Mouse (Mus musculus) heart, embryonic 16.5 days (tissue): ENCODE data around the gene 4930524B15Rik. TPM values are rescaled to one million over a fixed set of nuclear protein-coding genes. Genes with fewer than 3 reads are reported as not detected.
A peak's percentile ranks its signal among the peaks of the same experiment; 100 is the strongest.
"Not testable (repeated sequence)": the region's sequence is repeated elsewhere in the genome, so short reads cannot be mapped to it uniquely, and the experiment has no call there.

Source experiments
- ATAC-seq: fragments of 200-750 bp; cut with Nextera tagmentation; replicated peaks from 2 replicates; pipeline ENCODE4 v1.8.0; 2017; ENCODE audit warnings: moderate number of reproducible peaks; ENCODE audit not compliant: insufficient read depth, low FRiP score; ENCODE audit errors: extremely low read depth
- H3K27ac ChIP-seq: fragments of 300-500 bp; sonication (generic); 2 replicates; pipeline ENCODE4 v1.5.1; 2014; ENCODE audit warnings: mild to moderate bottlenecking, low read length, control low read depth, moderate library complexity
- H3K27me3 ChIP-seq: fragments of 300-500 bp; sonication (generic); 2 replicates; pipeline ENCODE4 v1.6.1; 2014; ENCODE audit warnings: low read length, mixed read lengths; ENCODE audit not compliant: control insufficient read depth, insufficient read depth
- H3K36me3 ChIP-seq: fragments of 300-500 bp; sonication (generic); 2 replicates; pipeline ENCODE4 v1.6.1; 2014; ENCODE audit not compliant: control insufficient read depth, insufficient read depth
- H3K4me1 ChIP-seq: fragments of 300-500 bp; sonication (generic); 2 replicates; pipeline ENCODE4 v1.6.1; 2014; ENCODE audit warnings: low read length, mixed read lengths; ENCODE audit not compliant: control insufficient read depth, insufficient read depth
- H3K4me2 ChIP-seq: fragments of 300-500 bp; sonication (generic); 2 replicates; pipeline ENCODE4 v1.6.1; 2014; ENCODE audit warnings: low read depth, mild to moderate bottlenecking, control low read depth, low read length
- H3K4me3 ChIP-seq: fragments of 300-500 bp; sonication (generic); 2 replicates; pipeline ENCODE4 v1.5.1; 2014; ENCODE audit warnings: mild to moderate bottlenecking, control low read depth, low read length
- H3K9ac ChIP-seq: fragments of 300-500 bp; sonication (generic); 2 replicates; pipeline ENCODE4 v1.6.1; 2014; ENCODE audit warnings: low read length, control low read depth
- H3K9me3 ChIP-seq: fragments of 300-500 bp; sonication (generic); replicated peaks from 2 replicates; pipeline ENCODE4 v1.6.1; 2016; ENCODE audit warnings: low read length; ENCODE audit not compliant: control insufficient read depth
- WGBS: fragments of 180-500 bp; shearing (Covaris S2); extraction: QIAGEN DNeasy Blood & Tissue Kit; methylation state at CpG from one replicate; pipeline ENCODE4 v1.1.7; 2014; 5-methylcytosine and 5-hydroxymethylcytosine counted together
- polyA plus RNA-seq: library from polyadenylated mRNA; unstranded; fragments of >200 nt; fragmentation: Nextera tagmentation; extraction: Ambion mirVana; gene quantifications from 2 replicates; pipeline ENCODE4 v1.2.1, GENCODE M21; 2015

Gene 4930524B15Rik
- polyA plus RNA-seq, 1 experiment from 2014 or later = not detected

DNA sequence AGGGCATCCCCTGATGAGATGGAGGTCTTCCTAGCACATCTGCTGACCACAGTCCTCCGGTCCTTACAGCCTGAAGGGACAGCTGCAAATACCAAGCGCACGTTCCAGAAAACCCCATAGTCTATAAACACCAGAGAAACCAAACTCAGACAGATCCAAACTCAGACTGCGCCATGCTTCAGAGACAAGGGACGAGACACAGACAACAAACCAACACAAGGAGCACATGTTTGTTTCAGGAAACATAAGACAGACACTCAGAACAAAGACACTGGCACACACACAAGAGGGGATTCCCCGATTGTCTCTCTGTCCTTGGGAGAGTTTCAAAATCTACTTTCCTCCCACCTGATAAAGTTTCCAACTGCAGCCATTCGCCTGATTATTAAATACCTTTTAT lies 16.4 kb downstream of the 4930524B15Rik start:
- no peak overlapping the region for H3K4me2 ChIP-seq
- H3K4me3 ChIP-seq = no peak overlapping the region
- peaks cover 8% of the 10 kb centered on the region for H3K9me3 ChIP-seq
- 79% methylated on average over 7 of the region's 7 CpGs for WGBS
- H3K27me3 ChIP-seq = no peaks in the 10 kb centered on the region
- no peaks in the 10 kb centered on the region for H3K36me3 ChIP-seq
- H3K9ac ChIP-seq = no peak overlapping the region
- no peak overlapping the region for H3K27ac ChIP-seq
- no peak for ATAC-seq
- H3K4me1 ChIP-seq = no peaks in the 10 kb centered on the region; the same call in 1 of the 2 replicates

DNA sequence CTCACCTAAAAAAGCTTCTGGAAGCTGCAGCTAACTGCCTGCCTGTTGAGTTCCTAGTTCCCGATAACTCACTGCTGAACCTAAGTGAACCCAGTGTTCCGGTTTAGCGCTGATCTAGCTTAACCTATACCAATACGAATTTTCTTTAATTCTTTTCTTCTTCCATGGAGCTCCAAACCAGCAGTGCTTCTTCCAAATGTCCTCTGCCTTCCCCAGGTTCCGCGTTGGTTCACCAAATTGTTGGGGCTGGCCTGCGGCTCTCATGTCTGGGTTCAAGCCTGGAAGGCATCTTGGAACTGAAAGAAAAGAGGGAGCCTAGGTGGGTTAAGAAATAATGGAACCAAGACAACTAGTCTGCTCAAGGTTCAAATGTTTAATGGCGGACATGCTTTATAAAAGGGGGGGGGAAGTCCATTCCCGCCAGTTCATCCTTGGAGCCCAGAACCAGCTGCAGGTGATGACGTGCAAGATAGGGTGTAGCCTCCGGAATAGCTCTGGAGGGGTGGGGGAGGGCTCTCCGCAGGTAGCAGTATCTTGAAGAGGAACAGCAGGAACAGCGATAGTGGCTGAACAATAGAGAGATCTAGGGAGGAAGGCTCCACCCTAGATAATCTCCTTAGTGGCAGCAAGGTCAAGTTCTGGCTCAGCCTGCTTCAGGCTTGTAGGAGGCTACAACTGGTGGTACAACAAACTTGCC lies 17.0 kb downstream of the 4930524B15Rik start:
- not testable (repeated sequence) for H3K27me3 ChIP-seq, H3K27ac ChIP-seq, H3K36me3 ChIP-seq, H3K4me2 ChIP-seq, ATAC-seq, H3K9me3 ChIP-seq, H3K4me3 ChIP-seq, H3K4me1 ChIP-seq, H3K9ac ChIP-seq
- WGBS = 76% methylated on average over 13 of the region's 13 CpGs

DNA sequence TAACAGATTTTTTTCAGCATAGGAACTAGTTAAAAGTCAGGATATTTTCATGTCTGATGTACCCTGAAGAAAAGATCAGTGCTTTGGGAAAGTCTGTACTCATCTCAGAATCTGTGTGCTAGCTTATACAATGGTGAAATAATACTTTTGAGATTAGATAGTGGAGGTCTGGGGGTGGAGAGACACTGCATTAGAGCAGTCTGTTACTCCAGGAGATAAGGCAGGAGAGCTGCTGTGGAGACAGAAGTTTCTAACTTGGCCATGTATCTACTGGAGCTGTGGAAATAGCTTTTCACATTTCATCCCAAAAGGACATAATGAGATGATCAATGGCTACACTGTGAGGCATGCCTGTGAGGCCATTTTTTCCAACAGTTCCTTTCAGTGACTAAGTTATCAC lies 17.9 kb downstream of the 4930524B15Rik start:
- Histone ChIP-seq H3K36me3 (no peaks in the 10 kb centered on the region), H3K9me3 (peaks cover 8% of the 10 kb centered on the region), H3K9ac (no peak overlapping the region), H3K4me1 (no peaks in the 10 kb centered on the region; the same call in 1 of the 2 replicates), H3K4me2 (no peak overlapping the region), H3K27ac (no peak overlapping the region), H3K4me3 (no peak overlapping the region), H3K27me3 (no peaks in the 10 kb centered on the region)
- ATAC-seq = no peak

DNA sequence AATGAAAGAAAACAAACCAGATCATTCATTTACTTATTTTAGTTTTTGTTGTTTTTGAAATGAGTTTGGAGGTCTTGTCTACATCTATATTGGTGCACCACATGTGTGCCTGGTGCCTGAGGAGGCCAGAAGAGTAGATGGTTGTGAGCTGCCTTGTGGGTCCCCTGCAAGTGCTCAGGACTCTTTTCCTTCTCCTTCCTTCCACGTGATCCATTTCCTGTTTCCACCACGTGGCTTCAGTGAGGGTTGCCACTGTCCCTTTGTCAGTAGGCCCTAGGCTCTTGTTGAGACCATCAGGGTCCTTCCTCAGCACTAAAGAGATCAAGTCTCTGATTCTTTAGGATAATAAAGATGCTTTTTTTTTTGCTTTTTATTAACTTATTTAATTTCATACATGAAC lies 19.4 kb downstream of the 4930524B15Rik start:
- WGBS = 63% methylated on average over 2 of the region's 2 CpGs
- Histone ChIP-seq H3K9me3 (peaks cover 3% of the 10 kb centered on the region; the same call in 1 of the 2 replicates), H3K4me2 (no peak overlapping the region), H3K9ac (no peak overlapping the region), H3K4me1 (no peaks in the 10 kb centered on the region; the same call in 1 of the 2 replicates), H3K27ac (no peak overlapping the region), H3K36me3 (no peaks in the 10 kb centered on the region), H3K27me3 (no peaks in the 10 kb centered on the region), H3K4me3 (no peak overlapping the region)
- ATAC-seq = no peak

DNA sequence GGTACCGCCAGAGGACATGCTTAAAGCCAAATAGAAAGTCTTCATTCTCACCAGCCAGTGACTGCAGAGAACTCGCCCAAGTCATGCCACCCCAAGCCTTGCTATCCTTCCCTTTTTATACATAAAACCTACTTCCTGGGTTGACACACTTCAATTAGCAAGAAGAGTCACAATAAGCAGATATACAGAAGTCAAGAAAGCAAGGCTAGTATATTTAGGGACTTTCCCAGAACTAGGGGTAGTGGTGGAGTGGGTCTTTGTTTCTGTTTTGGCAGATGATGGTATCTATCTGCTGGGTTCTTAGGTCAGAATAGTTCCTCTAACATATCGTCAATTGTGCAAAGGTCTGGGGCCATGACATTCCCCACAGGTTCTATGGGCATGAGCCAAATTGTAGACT lies 27.1 kb downstream of the 4930524B15Rik start:
- no peak overlapping the region for H3K27ac ChIP-seq
- WGBS = 82% methylated on average over 3 of the region's 3 CpGs
- H3K4me1 ChIP-seq = no peaks in the 10 kb centered on the region
- no peak overlapping the region for H3K4me2 ChIP-seq
- no peaks in the 10 kb centered on the region for H3K36me3 ChIP-seq
- no peak overlapping the region for H3K4me3 ChIP-seq
- H3K9ac ChIP-seq = no peak overlapping the region
- H3K9me3 ChIP-seq = no peaks in the 10 kb centered on the region; the same call in 1 of the 2 replicates
- H3K27me3 ChIP-seq = no peaks in the 10 kb centered on the region
- no peak for ATAC-seq

DNA sequence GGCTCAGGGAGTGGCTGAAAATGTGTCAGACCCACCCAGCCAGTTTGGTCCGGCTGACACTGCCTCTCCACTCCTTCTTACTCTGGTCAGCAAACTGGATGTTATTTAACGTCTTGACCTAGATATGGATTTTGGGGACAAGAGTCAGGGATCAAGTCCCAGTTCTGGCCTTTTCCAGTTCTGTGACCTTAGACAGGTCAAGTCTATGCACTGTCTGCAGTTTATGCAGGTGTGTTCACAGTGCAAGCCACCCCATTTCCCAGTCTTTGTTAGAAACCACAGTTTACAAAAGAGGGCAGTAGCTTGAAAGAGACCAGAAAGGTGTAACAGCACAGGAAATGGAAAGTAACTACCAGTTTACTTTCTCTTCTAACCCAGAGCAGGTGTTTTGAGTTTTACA lies 34.3 kb downstream of the 4930524B15Rik start:
- no peak overlapping the region for H3K27ac ChIP-seq
- no peak overlapping the region for H3K4me3 ChIP-seq
- H3K4me1 ChIP-seq = no peaks in the 10 kb centered on the region; the same call in 1 of the 2 replicates
- H3K9ac ChIP-seq = no peak overlapping the region
- ATAC-seq = peak; percentile 25
- no peaks in the 10 kb centered on the region; the same call in 1 of the 2 replicates for H3K9me3 ChIP-seq
- H3K4me2 ChIP-seq = no peak overlapping the region
- H3K27me3 ChIP-seq = peaks cover 11% of the 10 kb centered on the region
- H3K36me3 ChIP-seq = no peaks in the 10 kb centered on the region
- 23% methylated on average over 2 of the region's 2 CpGs for WGBS

DNA sequence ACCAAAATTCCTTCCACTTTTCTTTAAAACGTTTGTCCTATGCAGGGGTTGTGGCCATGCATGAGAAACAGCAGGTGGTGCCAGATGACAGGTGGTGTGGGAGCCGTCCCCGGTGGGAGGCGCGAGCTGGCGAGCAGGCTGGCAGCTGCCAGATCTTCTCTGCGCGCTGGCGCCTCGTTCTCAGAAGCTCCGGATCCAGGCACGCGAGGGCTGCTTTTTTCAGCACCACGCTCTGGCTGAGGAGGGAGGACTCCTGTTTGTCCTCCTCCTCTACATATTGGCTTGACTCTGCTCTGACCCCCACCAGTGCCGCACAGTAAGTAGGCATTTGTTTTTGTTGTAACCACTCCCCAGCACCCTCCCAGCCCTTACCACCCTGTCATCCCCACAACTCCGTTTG lies 34.9 kb downstream of the 4930524B15Rik start, which contains the start of gene Nsg2:
Gene Nsg2, plus strand, starts transcription at position 183 of the 400 bp plus-strand sequence.
- Histone ChIP-seq H3K4me2 (peak within 1 kb of the TSS; percentile 63), H3K9me3 (no peaks in the 10 kb centered on the region; the same call in 1 of the 2 replicates), H3K27me3 (peaks cover 11% of the 10 kb centered on the region), H3K9ac (peak within 1 kb of the TSS; percentile 45), H3K27ac (peak within 1 kb of the TSS; percentile 21; the same call in 1 of the 2 replicates), H3K4me3 (peak within 1 kb of the TSS; percentile 44), H3K4me1 (no peaks in the 10 kb centered on the region; the same call in 1 of the 2 replicates), H3K36me3 (no peaks in the 10 kb centered on the region)
- WGBS = 2% methylated on average over 16 of the region's 16 CpGs
- peak; percentile 88 for ATAC-seq

DNA sequence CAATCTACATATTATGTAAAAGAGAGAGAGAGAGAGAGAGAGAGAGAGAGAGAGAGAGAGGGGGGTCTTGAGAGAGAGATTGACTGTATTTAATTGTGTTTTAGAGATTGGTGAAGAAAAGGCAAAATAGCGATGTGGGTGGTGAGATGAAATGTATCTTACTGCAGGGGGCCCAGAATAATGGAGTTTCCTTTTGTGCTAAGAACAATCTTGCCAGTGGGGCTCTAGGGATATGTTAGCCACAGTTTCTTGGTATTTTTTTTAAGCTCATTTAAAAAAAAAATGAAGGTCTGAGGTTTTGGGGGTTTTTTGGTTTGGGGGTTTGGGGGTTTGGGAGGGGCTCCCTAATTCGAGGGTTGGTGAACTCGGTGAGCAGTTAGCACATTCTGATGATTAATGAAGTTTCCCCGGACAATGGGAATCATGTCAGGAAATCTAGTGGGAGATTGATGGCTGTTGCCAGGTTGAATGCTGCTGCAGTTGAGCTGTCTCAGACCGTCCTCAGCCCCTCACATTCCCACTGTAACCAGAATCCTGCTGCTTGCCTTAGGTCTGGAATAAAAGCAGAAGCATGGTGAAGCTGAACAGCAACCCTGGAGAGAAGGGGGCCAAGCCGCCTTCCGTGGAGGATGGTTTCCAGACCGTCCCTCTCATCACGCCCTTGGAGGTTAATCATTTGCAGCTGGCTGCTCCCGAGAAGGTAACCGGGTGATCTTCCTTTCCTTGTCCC lies 36.0 kb downstream of the 4930524B15Rik start:
- H3K4me2 ChIP-seq = 0 out of 2 replicates have a peak overlapping the region, but pooled peaks have one; percentile 10
- no peaks in the 10 kb centered on the region; the same call in 1 of the 2 replicates for H3K9me3 ChIP-seq
- ATAC-seq = no peak
- no peak overlapping the region for H3K27ac ChIP-seq
- H3K9ac ChIP-seq = 0 out of 2 replicates have a peak overlapping the region, but pooled peaks have one; percentile 12
- H3K4me3 ChIP-seq = peak overlapping the region; percentile 22; the same call in 1 of the 2 replicates
- peaks cover 11% of the 10 kb centered on the region for H3K27me3 ChIP-seq
- H3K36me3 ChIP-seq = no peaks in the 10 kb centered on the region
- 12% methylated on average over 11 of the region's 11 CpGs for WGBS
- no peaks in the 10 kb centered on the region; the same call in 1 of the 2 replicates for H3K4me1 ChIP-seq

DNA sequence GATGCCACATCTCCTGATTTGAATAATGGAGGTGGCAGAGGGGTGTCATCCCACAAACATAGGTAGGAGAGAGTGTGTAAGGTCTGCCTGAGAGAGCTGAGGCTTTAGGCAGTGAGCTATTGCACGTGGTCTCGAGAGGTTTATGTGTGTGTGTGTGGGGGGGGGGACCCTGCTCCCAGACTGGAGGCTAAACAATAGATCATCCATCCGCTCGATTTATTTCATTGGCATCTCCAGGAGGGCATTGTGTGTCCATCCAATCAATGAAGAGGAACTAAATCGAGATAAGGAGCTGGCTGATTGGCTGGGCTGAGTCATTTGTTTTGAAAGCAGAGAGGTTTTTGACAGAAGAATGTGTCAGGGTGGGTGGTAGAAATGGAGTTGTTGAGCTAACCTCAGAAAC lies 37.3 kb downstream of the 4930524B15Rik start:
- H3K4me1 ChIP-seq = no peaks in the 10 kb centered on the region; the same call in 1 of the 2 replicates
- H3K27me3 ChIP-seq = peaks cover 11% of the 10 kb centered on the region
- no peak overlapping the region for H3K9ac ChIP-seq
- ATAC-seq = no peak
- WGBS = 12% methylated on average over 5 of the region's 5 CpGs
- H3K9me3 ChIP-seq = no peaks in the 10 kb centered on the region; the same call in none of the 2 replicates
- H3K4me3 ChIP-seq = no peak overlapping the region
- H3K36me3 ChIP-seq = 0 out of 2 replicates have a peak, but pooled peaks cover 4% of the 10 kb centered on the region
- no peak overlapping the region; the same call in 1 of the 2 replicates for H3K4me2 ChIP-seq
- no peak overlapping the region for H3K27ac ChIP-seq
